Mouse (Mus musculus) spleen, embryonic (tissue): ENCODE data around the gene Cdc42bpb.

Experiments
- CTCF ChIA-PET: fragments of 350-600 bp; sonication (Branson Sonifier 250); formaldehyde crosslinking; loops from one replicate; lab custom pipeline; 2022; lab: Charles Lee

Gene Cdc42bpb

DNA sequence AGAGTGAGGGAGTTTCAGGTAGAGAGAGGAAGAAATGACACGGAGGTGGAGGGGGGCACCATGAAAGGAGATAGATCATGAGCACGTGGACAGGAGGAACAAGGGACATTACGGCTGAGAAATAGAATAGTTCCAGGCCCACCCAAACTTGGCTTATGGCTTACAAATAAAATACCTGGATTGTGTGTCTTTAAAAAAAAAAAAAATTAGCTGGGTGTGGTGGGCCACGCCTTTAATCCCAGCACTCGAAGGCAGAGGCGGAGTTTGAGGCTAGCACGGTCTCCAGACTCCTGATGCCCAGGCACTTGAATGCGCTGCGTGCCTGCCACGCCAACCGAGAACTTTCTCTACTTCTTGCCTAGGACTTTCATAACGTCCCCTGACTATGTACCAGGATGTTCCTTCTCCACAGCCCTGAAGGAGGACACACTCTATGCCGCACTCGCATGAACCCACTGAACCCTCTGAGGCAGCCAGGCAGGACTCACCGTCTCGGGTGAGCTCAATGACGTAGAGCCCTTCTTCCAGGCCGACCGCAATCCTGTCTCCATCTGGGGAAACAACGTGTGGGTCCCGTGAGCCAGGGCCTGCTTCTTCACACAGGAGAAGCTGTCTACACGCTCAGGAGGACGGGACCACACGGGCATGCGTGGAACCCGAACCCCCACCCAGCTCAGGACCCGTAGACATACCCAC lies 76.0 kb downstream of the Cdc42bpb start:
- CTCF ChIA-PET, result no interaction called here

- CTCF ChIA-PET, result no interaction called here
Observed at GRCm38 (mm10) chr12:111293025-111293424, 84.5 kb downstream of the Cdc42bpb start.

DNA sequence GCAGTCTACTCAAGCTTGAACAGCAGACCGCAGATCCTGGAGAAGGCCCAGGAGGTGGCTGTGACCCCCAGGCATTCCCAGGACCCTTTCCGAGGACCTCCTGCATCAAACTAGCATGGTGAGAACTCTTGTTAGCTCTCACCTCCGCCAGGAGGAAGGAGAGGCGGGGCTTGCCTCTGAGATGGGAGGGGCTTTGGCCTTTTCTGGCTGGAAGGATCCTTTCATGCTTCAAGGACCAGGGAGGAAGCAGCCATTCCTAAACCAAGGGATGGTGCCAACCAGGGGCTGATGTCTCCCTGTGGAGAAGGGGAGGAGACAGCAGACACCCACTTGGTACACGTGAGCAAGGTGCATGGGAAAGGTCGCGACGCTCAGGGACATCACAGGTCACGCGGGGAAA lies 93.0 kb downstream of the Cdc42bpb start:
- CTCF ChIA-PET, result interaction anchor here (0.7 kb wide), 1 partner anchor 118 kb away, joined by 3 read pairs; no protein-coding TSS in a partner anchor

DNA sequence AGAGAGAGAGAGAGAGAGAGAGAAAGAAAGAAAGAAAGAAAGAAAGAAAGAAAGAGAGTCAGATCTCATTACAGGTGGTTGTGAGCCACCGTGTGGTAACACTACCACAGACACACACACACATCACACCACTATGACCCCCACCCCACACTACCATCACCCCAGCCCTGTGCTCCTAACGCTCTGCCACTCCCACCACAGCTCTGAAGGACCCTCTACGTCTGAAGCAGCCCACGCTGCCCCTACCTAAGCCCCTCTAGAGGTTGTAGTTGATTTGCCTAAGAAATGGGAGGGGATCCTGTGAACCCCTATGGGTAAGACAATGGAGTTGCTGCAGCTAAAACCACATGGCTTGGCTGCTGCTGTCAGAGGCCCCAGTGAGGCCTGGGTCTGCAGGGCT lies 93.9 kb downstream of the Cdc42bpb start:
- CTCF ChIA-PET, result no interaction called here

DNA sequence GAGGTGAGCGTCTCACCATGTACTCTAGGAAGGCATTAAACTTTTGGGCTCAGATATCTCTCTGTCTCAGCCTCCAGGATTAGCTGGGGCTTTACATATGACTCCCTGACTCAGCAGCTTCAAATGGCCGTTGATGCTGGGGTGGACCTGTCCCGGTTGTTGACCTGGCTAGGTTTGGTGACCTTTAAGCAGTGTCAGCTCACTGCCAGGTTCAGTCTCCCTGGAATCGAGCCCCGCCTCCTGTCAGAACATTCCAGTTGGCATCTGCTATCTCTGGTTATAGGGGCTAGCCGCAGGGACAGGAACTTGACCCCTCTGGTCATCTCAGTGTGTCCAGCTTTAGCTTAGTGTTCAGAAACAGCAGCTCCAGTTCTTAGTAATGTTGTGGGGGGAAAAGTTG lies 101.1 kb downstream of the Cdc42bpb start:
- CTCF ChIA-PET, result no interaction called here

DNA sequence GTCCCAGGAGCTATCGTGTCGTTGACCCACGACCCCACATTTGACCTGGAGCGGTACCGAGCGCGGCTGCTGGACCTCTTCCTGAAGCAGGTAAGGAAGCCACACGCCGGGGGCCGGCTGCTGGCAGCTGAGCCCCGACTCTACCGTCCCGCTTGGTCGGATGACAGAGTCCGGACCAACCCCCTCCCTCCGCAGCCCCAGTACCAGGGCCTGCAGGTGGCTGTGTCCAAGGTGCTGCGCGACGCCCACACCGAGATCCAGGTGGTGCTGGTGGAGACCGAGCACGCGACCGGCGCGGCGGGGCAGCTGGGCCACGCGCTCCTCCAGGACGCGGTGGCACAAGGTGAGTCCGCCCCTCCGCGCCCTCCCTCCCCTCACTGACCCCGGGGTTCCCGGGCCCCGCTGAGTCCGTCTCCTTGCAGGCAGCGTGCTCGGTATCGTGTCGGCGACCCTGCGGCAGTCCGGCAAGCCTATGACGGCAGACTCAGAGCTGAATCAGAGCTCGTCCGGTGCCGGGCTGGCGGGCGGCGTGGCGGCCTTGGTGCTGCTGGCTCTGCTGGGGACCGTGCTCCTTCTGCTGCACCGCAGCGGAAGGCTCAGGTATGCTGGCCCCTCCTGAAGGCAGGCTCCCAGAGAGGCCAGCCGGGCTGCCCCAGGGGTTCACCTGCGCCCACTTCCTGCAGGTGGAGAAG lies 102.2 kb downstream of the Cdc42bpb start:
- CTCF ChIA-PET, result no interaction called here

DNA sequence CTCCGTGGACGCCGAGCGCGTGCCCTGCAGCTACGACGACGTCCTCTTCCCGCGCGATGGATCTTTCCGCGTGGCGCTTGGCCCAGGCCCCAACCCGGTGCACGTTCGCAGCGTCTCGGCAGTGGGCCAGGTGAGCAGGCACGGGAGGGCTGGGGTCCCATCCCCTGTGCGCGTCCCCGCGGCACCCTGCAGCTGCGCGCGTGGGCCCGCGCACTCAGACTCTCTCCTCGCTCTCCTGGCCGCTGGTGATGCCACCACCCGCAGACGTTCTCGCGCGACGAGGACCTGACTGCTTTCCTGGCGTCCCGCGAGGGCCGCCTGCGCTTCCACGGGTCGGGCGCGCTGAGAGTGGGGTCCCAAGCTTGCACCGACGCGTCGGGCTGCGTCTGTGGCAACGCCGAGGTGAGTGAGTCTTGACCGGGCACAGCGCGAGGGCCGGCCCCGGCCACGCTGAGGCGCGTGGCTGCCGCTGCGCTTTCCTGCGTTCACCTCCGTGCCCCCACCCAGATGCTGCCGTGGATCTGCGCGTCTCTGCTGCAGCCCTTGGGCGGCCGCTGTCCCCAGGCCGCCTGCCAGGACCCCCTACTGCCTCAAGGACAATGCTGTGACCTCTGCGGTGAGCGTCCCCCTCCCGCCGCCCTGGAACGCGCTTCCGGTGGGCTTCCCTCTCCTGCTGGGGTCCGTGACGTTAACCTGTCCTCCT lies 102.9 kb downstream of the Cdc42bpb start:
- CTCF ChIA-PET, result no interaction called here

DNA sequence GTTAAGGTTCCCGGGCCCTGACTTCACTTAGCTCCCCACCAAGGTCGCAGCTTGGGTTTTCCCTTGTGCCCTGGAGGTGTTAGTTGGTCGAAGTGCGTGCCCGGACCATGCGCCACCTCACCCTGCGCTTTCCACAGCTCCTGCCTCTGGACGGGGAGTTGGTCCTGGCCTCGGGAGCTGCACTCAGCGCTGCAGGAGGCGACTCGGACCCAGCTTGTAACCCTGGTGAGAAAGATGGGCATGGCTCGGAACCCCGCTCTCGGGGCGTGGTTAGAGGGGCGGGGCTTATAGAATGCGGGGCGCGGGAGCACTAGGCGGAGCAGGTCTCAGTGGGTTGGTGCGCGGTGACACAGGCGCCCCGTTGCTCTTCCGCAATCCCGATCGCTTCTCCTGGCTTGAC lies 103.5 kb downstream of the Cdc42bpb start:
- CTCF ChIA-PET, result no interaction called here

GRCm38 (mm10) chr12:111272420-111272819 lies 105.1 kb downstream of the Cdc42bpb start:
- CTCF ChIA-PET, result interaction anchor here (0.9 kb wide), 1 partner anchor 12 kb away, joined by 3 read pairs; no protein-coding TSS in a partner anchor

DNA sequence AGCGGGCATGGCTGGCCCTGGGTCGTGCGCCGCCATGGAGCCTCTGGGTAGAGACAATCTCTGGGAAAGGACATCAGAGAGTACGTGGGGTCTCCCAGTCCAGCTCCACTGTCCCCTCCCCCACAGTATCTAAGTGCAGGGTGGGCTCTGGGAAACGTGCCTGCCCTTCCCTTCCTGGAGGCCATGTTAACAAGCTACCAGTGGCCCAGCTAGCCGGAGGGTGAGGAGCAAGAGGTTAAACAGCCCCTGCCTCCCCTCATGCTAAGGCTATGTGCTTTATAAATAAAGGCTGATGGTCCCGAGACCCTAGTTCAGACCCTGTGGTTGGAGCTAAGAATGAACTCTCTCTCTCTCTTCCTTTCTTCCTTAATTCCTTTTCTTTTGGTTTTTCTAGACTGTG lies 105.6 kb downstream of the Cdc42bpb start:
- CTCF ChIA-PET, result interaction anchor here (0.9 kb wide), 1 partner anchor 11 kb away, joined by 3 read pairs; no protein-coding TSS in a partner anchor

GRCm38 (mm10) chr12:111271406-111271805 lies 106.1 kb downstream of the Cdc42bpb start:
- CTCF ChIA-PET, result interaction anchor here (0.9 kb wide), 1 partner anchor 11 kb away, joined by 3 read pairs; no protein-coding TSS in a partner anchor

GRCm38 (mm10) chr12:111270629-111271277 lies 106.8 kb downstream of the Cdc42bpb start, which contains the start of gene Amn:
Gene Amn, plus strand, starts transcription at chr12:111271095.
- CTCF ChIA-PET, result no interaction called here

- CTCF ChIA-PET, result interaction anchor here (0.6 kb wide), 1 partner anchor 770 kb away, joined by 3 read pairs; no protein-coding TSS in a partner anchor
Observed at GRCm38 (mm10) chr12:111267673-111268325, 109.7 kb downstream of the Cdc42bpb start.

DNA sequence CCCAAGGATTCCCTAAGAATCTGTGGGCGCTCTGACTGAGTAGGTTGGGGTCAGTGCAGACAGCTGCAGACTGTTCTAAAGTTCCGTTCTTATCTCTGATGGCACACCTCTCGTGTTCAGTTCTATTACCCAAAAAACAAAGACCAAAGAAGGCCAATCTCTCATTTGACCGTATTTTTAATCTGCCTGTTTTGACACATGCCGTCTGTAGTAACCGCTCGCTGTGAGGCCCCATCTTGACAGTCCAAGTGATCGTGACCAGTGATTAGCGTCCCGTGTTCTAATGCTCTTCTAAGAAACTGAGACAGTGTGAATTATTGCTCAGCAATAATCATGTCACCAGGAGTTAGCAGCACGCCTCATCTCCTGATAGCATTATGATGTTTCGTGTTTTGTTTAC lies 110.9 kb downstream of the Cdc42bpb start:
- CTCF ChIA-PET, result no interaction called here

GRCm38 (mm10) chr12:111265212-111265611 lies 112.3 kb downstream of the Cdc42bpb start:
- CTCF ChIA-PET, result interaction anchor here (0.6 kb wide), 1 partner anchor 53 kb away, joined by 5 read pairs; no protein-coding TSS in a partner anchor

- CTCF ChIA-PET, result no interaction called here
Observed at GRCm38 (mm10) chr12:111263650-111264049, 113.9 kb downstream of the Cdc42bpb start.

GRCm38 (mm10) chr12:111251227-111251626 lies 126.3 kb downstream of the Cdc42bpb start:
- CTCF ChIA-PET, result no interaction called here

GRCm38 (mm10) chr12:111250116-111250515 lies 127.4 kb downstream of the Cdc42bpb start:
- CTCF ChIA-PET, result no interaction called here

GRCm38 (mm10) chr12:111249095-111249494 lies 128.4 kb downstream of the Cdc42bpb start:
- CTCF ChIA-PET, result no interaction called here

DNA sequence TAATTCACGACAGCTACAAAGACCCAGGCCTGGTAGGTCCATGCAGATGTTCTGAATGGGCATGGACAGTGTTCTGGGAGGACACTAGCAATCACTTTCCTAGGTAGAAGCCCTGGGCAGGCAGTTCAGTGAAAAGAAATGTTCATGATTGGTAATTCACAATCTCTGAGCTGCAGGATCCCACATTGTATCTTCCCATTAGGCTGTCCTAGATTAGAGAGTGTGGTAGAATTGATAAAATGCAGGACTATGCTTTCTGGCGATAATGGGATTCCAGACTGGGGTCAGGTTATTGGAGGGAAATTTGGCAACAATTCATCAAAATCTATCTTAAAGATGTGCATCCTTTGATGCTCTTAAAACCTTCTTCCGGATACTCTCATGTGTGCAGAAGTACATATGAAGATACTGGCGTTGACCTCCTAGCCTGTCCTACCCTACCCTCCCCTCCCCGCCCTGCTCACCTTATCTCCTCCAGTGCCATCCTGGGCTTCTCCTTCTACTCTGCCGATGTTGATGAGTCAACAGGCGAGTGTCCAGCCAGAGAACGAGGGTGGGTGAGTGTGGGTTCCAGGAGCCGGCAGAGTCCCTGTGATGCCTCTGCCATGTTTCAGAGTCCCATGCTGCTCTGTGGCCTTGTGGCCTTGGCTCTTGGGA lies 130.6 kb downstream of the Cdc42bpb start:
- CTCF ChIA-PET, result no interaction called here
